Comparison of ENCODE assay signal across 24 mouse cellular contexts in the genomic region with DNA sequence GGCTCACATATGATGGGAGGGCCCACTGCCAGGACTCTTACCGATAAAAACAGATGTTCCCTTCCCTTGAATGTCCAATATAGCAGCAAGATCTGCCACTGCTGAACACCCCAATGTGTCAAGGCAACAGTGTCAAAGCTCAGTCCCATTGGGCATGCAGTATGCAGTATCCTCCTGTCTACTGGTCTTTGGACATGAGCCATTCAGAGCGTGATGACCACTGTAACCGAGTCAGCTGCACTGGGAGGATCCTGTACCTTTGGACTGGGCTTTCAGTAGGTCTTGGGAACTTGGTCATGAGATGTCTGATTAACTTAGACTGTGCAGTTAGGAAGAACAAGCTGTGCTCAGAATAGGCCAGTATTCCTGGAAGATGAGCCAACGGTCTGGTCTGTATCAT.
DNase-seq lines count a peak whose midpoint lies in the region; ATAC-seq lines count a peak whose summit lies in the region.
"Had no signal": no experiment of that assay in that cellular context is flagged by ENCODE, and none has a peak within 500 bp of the region (broad histone marks: within the 10 kb centered on the region; RNA-seq: fewer than 3 reads in every experiment).

No protein-coding gene starts in this region.

- H3K4me2 ChIP-seq in kidney, embryonic 14.5 days (replicated peaks; ENCODE audit: low read depth, low read length) = no peak overlapping the region
- H3K4me2 ChIP-seq in kidney, embryonic 16.5 days (replicated peaks; ENCODE audit: low read depth, low read length) = no peak overlapping the region
- H3K4me2 ChIP-seq: embryonic facial prominence, embryonic 15.5 days; heart, embryonic 12.5 days; hindbrain, embryonic 14.5 days had no signal

- H3K27me3 ChIP-seq in kidney, embryonic 14.5 days (ENCODE audit: control insufficient read depth, insufficient read depth, low read length) = no peaks in the 10 kb centered on the region
- no peaks in the 10 kb centered on the region for H3K27me3 ChIP-seq in kidney, embryonic 16.5 days (ENCODE audit: insufficient read depth, low read length)
- H3K27me3 ChIP-seq: embryonic facial prominence, embryonic 15.5 days; heart, embryonic 12.5 days had no signal

- no peaks in the 10 kb centered on the region for H3K9me3 ChIP-seq in kidney, embryonic 14.5 days (ENCODE audit: control insufficient read depth, low read length)
- H3K9me3 ChIP-seq in kidney, embryonic 16.5 days (ENCODE audit: low read length) = no peaks in the 10 kb centered on the region
- H3K9me3 ChIP-seq: embryonic facial prominence, embryonic 15.5 days; forebrain, embryonic 10.5 days; G1E; heart, embryonic 12.5 days; hindbrain, embryonic 10.5 days had no signal

- no peaks in the 10 kb centered on the region for H3K4me1 ChIP-seq in kidney, embryonic 14.5 days (ENCODE audit: control insufficient read depth, insufficient read depth, low read length)
- no peaks in the 10 kb centered on the region for H3K4me1 ChIP-seq in kidney, embryonic 16.5 days (ENCODE audit: insufficient read depth, low read length)
- H3K4me1 ChIP-seq: embryonic facial prominence, embryonic 15.5 days; heart, embryonic 12.5 days had no signal

- H3K4me3 ChIP-seq in kidney, embryonic 14.5 days (ENCODE audit: low read length) = no peak overlapping the region
- H3K4me3 ChIP-seq in kidney, embryonic 16.5 days (ENCODE audit: low read length) = no peak overlapping the region
- H3K4me3 ChIP-seq: embryonic facial prominence, embryonic 15.5 days; erythroblast, embryonic 14.5 days; forebrain, embryonic 10.5 days; gastrocnemius, adult 2 months; heart, adult 2 months; heart, embryonic 12.5 days; hindbrain, embryonic 10.5 days had no signal

- DNase-seq in kidney, adult 11 months = peak; percentile 81
- DNase-seq in kidney, adult 9 months = peak; percentile 88
- peak; percentile 66 to 90 for DNase-seq in kidney, postnatal 25 days
- DNase-seq in layer of hippocampus, postnatal 36 days = no peak
- DNase-seq in urinary bladder, postnatal 10 days (ENCODE audit: low spot score) = no peak
- DNase-seq: adrenal gland, adult 8-10 months; cerebellum, adult 11 months; cerebellum, adult 8-10 months; cerebellum, postnatal 14 days; embryo, embryonic 11 days; gastrocnemius, adult 2 months; gastrocnemius, postnatal 36 days; heart, adult 2 months had no signal

- peaks cover 13% of the 10 kb centered on the region; the same call in 1 of the 2 replicates for H3K36me3 ChIP-seq in kidney, embryonic 14.5 days (ENCODE audit: control insufficient read depth, insufficient read depth, low read length)
- H3K36me3 ChIP-seq in kidney, embryonic 16.5 days (ENCODE audit: insufficient read depth, low read length) = peaks cover 19% of the 10 kb centered on the region
- H3K36me3 ChIP-seq: G1E had no signal

- no peak overlapping the region for H3K27ac ChIP-seq in kidney, embryonic 14.5 days (ENCODE audit: low read depth, low read length)
- H3K27ac ChIP-seq in kidney, embryonic 16.5 days (ENCODE audit: low read length) = no peak overlapping the region
- H3K27ac ChIP-seq: embryonic facial prominence, embryonic 15.5 days; forebrain, embryonic 10.5 days; gastrocnemius, adult 2 months; heart, adult 2 months; hindbrain, embryonic 14.5 days had no signal

- ATAC-seq in kidney, embryonic 14.5 days (ENCODE audit: low FRiP score, low TSS enrichment) = no peak
- ATAC-seq in kidney, embryonic 16.5 days (ENCODE audit: low FRiP score, low TSS enrichment) = no peak
- ATAC-seq: CD4-positive, CD25-positive, alpha-beta regulatory T cell, adult 4 months; forebrain, embryonic 14.5 days had no signal

- no peak overlapping the region for H3K9ac ChIP-seq in kidney, embryonic 14.5 days (ENCODE audit: low read depth, low read length)
- no peak overlapping the region for H3K9ac ChIP-seq in kidney, embryonic 16.5 days (replicated peaks; ENCODE audit: low read length)
- H3K9ac ChIP-seq: embryonic facial prominence, embryonic 15.5 days; heart, embryonic 12.5 days; hindbrain, embryonic 14.5 days had no signal

- WGBS in kidney, embryonic 14.5 days = 92% methylated on average over 4 of the region's 4 CpGs
- WGBS in kidney, embryonic 16.5 days = 90% methylated on average over 4 of the region's 4 CpGs

Comparison
In these comparisons a context has a peak if more than half of its experiments do, and no peak if none do; other contexts are left out.
1. DNase-seq: peak in kidney, adult 11 months (single experiment), kidney, adult 9 months (single experiment) and kidney, postnatal 25 days (2 of 2); none in layer of hippocampus, postnatal 36 days (0 of 2) and urinary bladder, postnatal 10 days (single experiment).